Comparison of ENCODE assay signal across 16 mouse cellular contexts in genomic region chr10:84859556-84860380, GRCm38 (mm10). TPM values are rescaled to one million over a fixed set of nuclear protein-coding genes. Genes with fewer than 3 reads are reported as not detected.
DNase-seq lines count a peak whose midpoint lies in the region; ATAC-seq and TF ChIP-seq lines count a peak whose summit lies in the region.
"Had no signal": no experiment of that assay in that cellular context is flagged by ENCODE, and none has a peak within 500 bp of the region (broad histone marks: within the 10 kb centered on the region; RNA-seq: fewer than 3 reads in every experiment).

No protein-coding gene starts in this region.

- no peak overlapping the region for H3K4me3 ChIP-seq in hindbrain, embryonic 10.5 days
- H3K4me3 ChIP-seq in hindbrain, postnatal 0 days (ENCODE audit: low read length): no peak overlapping the region
- H3K4me3 ChIP-seq in ES-E14 (ENCODE audit: insufficient read depth in 1 of 2, low read depth in 1 of 2, low read length in 2 of 2, poor library complexity in 1 of 2, severe bottlenecking in 1 of 2): no peak overlapping the region
- H3K4me3 ChIP-seq in forebrain, embryonic 12.5 days (replicated peaks): no peak overlapping the region
- H3K4me3 ChIP-seq in limb, embryonic 13.5 days: no peak overlapping the region

- H3K4me1 ChIP-seq in hindbrain, embryonic 10.5 days (replicated peaks): peaks cover 61% of the 10 kb centered on the region
- H3K4me1 ChIP-seq in hindbrain, postnatal 0 days (ENCODE audit: insufficient read depth, low read length): peaks cover 7% of the 10 kb centered on the region; the same call in 1 of the 2 replicates
- peaks cover 13 to 19% of the 10 kb centered on the region in 2 experiments for H3K4me1 ChIP-seq in ES-E14 (ENCODE audit: control insufficient read depth in 2 of 2, insufficient read depth in 2 of 2, low read length in 2 of 2, poor library complexity in 1 of 2)
- H3K4me1 ChIP-seq in forebrain, embryonic 12.5 days: peaks cover 41% of the 10 kb centered on the region
- H3K4me1 ChIP-seq in limb, embryonic 13.5 days: peaks cover 17% of the 10 kb centered on the region

- no peaks in the 10 kb centered on the region for H3K9me3 ChIP-seq in hindbrain, embryonic 10.5 days
- H3K9me3 ChIP-seq in hindbrain, postnatal 0 days (ENCODE audit: low read length): no peaks in the 10 kb centered on the region
- no peaks in the 10 kb centered on the region for H3K9me3 ChIP-seq in ES-E14 (ENCODE audit: control insufficient read depth, insufficient read depth, low read depth, low read length)
- no peaks in the 10 kb centered on the region for H3K9me3 ChIP-seq in forebrain, embryonic 12.5 days
- H3K9me3 ChIP-seq in limb, embryonic 13.5 days: no peaks in the 10 kb centered on the region

- H3K36me3 ChIP-seq in hindbrain, embryonic 10.5 days: peaks cover 70% of the 10 kb centered on the region
- no peaks in the 10 kb centered on the region for H3K36me3 ChIP-seq in hindbrain, postnatal 0 days (ENCODE audit: insufficient read depth, low read length)
- no peaks in the 10 kb centered on the region for H3K36me3 ChIP-seq in ES-E14 (ENCODE audit: control insufficient read depth, insufficient read depth, low read length, poor library complexity, severe bottlenecking)
- peaks cover 24% of the 10 kb centered on the region for H3K36me3 ChIP-seq in forebrain, embryonic 12.5 days (replicated peaks)
- H3K36me3 ChIP-seq in limb, embryonic 13.5 days: no peaks in the 10 kb centered on the region

- H3K4me2 ChIP-seq in hindbrain, postnatal 0 days (ENCODE audit: low read depth, low read length): no peak overlapping the region
- H3K4me2 ChIP-seq in forebrain, embryonic 12.5 days: peak overlapping the region; percentile 4; the same call in 1 of the 2 replicates
- H3K4me2 ChIP-seq in limb, embryonic 13.5 days (replicated peaks): peak overlapping the region; percentile 12; the same call in 1 of the 2 replicates

- H3K27ac ChIP-seq in hindbrain, embryonic 10.5 days: peak overlapping the region; percentile 79
- H3K27ac ChIP-seq in hindbrain, postnatal 0 days: no peak overlapping the region
- no peak overlapping the region for H3K27ac ChIP-seq in ES-E14 (ENCODE audit: insufficient read depth, low read depth, low read length, poor library complexity, severe bottlenecking)
- H3K27ac ChIP-seq in forebrain, embryonic 12.5 days: peak overlapping the region; percentile 73
- H3K27ac ChIP-seq in limb, embryonic 13.5 days: no peak overlapping the region

- in situ Hi-C loops in ES-E14 (cut with MboI; ENCODE audit: low sequenced_read_pairs in 2 of 2, unreplicated experiment in 2 of 2): no loop called here

- H3K27me3 ChIP-seq in hindbrain, embryonic 10.5 days (ENCODE audit: insufficient read depth, poor library complexity, severe bottlenecking): 0 out of 2 replicates have a peak, but pooled peaks cover 3% of the 10 kb centered on the region
- no peaks in the 10 kb centered on the region for H3K27me3 ChIP-seq in hindbrain, postnatal 0 days (ENCODE audit: insufficient read depth, low read length)
- peaks cover 58% of the 10 kb centered on the region for H3K27me3 ChIP-seq in forebrain, embryonic 12.5 days
- H3K27me3 ChIP-seq in limb, embryonic 13.5 days: no peaks in the 10 kb centered on the region

- no peak overlapping the region for H3K9ac ChIP-seq in hindbrain, postnatal 0 days (replicated peaks; ENCODE audit: low read length)
- no peak overlapping the region for H3K9ac ChIP-seq in ES-E14 (ENCODE audit: insufficient read depth, low read depth, low read length, poor library complexity, severe bottlenecking)
- H3K9ac ChIP-seq in forebrain, embryonic 12.5 days: no peak overlapping the region
- H3K9ac ChIP-seq in limb, embryonic 13.5 days: no peak overlapping the region

- WGBS in hindbrain, embryonic 10.5 days: 38% methylated on average over 13 of the region's 13 CpGs
- 36% methylated on average over 13 of the region's 13 CpGs for WGBS in hindbrain, postnatal 0 days
- WGBS in forebrain, embryonic 12.5 days: 11% methylated on average over 13 of the region's 13 CpGs
- 43% methylated on average over 13 of the region's 13 CpGs for WGBS in limb, embryonic 13.5 days

- no peak for TF ChIP-seq CTCF in hindbrain, postnatal 0 days (IDR thresholded peaks at IDR 0.05; ENCODE audit: low read depth)

- DNase-seq in hindbrain, embryonic 10.5 days (ENCODE audit: low spot score): no peak
- DNase-seq in hindbrain, postnatal 0 days (ENCODE audit: low spot score): no peak
- no peak for DNase-seq in ES-E14 (ENCODE audit: low read depth, low spot score)
- no peak for DNase-seq in adrenal gland, adult (ENCODE audit: inconsistent age in 2 of 2, low spot score in 1 of 2)
- no peak for DNase-seq in spleen, postnatal 10 days (ENCODE audit: low spot score in 2 of 2)
- DNase-seq: adrenal gland, adult 8-10 months; cerebellum, adult 2 months; kidney, adult 18-20 months; kidney, postnatal 36 days; layer of hippocampus, postnatal 36 days; lung, adult 18-20 months; lung, postnatal 4 days; right cerebral cortex, postnatal 25 days had no signal

- no peak for ATAC-seq in hindbrain, postnatal 0 days
- peak; percentile 69 for ATAC-seq in forebrain, embryonic 12.5 days (ENCODE audit: low FRiP score)
- ATAC-seq in limb, embryonic 13.5 days (ENCODE audit: low FRiP score, low read depth): no peak
- no peak for ATAC-seq in megakaryocyte progenitor cell, adult 5-6 weeks (replicated peaks; ENCODE audit: poor library complexity)

TF ChIP-seq in ES-E14, 5 proteins besides CTCF, POLR2A, EP300 and RAD21:
- peak; percentile 34; the same call in 1 of the 2 replicates for TF ChIP-seq ZNF384 (IDR thresholded peaks at IDR 0.05; ENCODE audit: low read depth, low read length)
- no peak for TF ChIP-seq CHD2 (IDR thresholded peaks at IDR 0.05; ENCODE audit: low read depth, low read length)
- no peak for TF ChIP-seq HCFC1 (IDR thresholded peaks at IDR 0.05; ENCODE audit: borderline replicate concordance, insufficient read depth, low read length)
- TF ChIP-seq ZC3H11A (IDR thresholded peaks at IDR 0.05; ENCODE audit: borderline replicate concordance, low read depth, low read length): no peak
- no peak for TF ChIP-seq MAFK (IDR thresholded peaks at IDR 0.05; ENCODE audit: insufficient read depth, low read depth, low read length)

RNA-seq across cellular contexts. Expression of gene Ric8b, which starts 57.6 kb away (rescaled TPM):
- 27.4 and 29.5 TPM in 2 replicates for polyA plus RNA-seq in hindbrain, embryonic 10.5 days (2016; fragmentation: Nextera tagmentation; extraction: Ambion mirVana)
- total RNA-seq in hindbrain, postnatal 0 days (2014; rRNA removed): 47.6 and 49.6 TPM in 2 replicates
- polyA plus RNA-seq in hindbrain, postnatal 0 days (2015; fragmentation: Nextera tagmentation; extraction: Ambion mirVana): 30.6 and 33.8 TPM in 2 replicates
- total RNA-seq in ES-E14 (2012; rRNA removed): 17.2 TPM in 2 replicates
- polyA plus RNA-seq in forebrain, embryonic 12.5 days (2016; fragmentation: Nextera tagmentation; extraction: Ambion mirVana): 31.0 and 37.0 TPM in 2 replicates
- 28.6 and 30.1 TPM in 2 replicates for polyA plus RNA-seq in limb, embryonic 13.5 days (2015; fragmentation: Nextera tagmentation; extraction: Ambion mirVana)
- 13.9 and 15.3 TPM in 2 replicates for total RNA-seq in megakaryocyte progenitor cell, adult 5-6 weeks (2015)
- 13.3 and 15.1 TPM in 2 replicates for total RNA-seq in megakaryocyte progenitor cell, adult 5-6 weeks (2017)

Comparison
In these comparisons a context has a peak if more than half of its experiments do, and no peak if none do; other contexts are left out.
1. H3K27ac ChIP-seq: peak in hindbrain, embryonic 10.5 days (single experiment) and forebrain, embryonic 12.5 days (single experiment); none in hindbrain, postnatal 0 days (single experiment), ES-E14 (single experiment) and limb, embryonic 13.5 days (single experiment).